Mouse (Mus musculus): ENCODE data around the gene Tmed10.

DNA sequence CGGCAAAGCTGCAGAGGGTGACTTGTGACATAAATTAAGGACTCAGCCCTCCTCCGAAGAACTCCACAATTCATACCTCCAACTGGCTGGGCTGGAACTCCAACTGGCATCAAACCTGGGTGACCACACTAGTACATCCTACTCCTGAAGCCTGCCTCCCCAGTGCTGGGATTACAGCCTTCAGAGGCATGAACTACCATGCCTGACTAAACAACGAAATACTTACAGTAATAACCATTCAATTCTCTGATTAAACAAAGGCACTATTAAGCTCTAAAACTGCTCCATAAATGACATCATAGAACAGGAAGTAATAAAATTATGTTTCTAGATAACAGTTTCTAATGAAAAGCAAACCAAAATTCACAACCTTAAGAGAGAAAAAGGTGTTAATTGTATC, 13.5 kb downstream of the Tmed10 start:
- TF ChIP-seq POLR2A (IDR thresholded peaks at IDR 0.05; ENCODE audit: insufficient read depth, low read depth, low read length) (no peak), CTCF (IDR thresholded peaks at IDR 0.05; ENCODE audit: insufficient read depth, low read depth, low read length) (no peak)

All from olfactory bulb, adult 2 months (tissue).